Mouse (Mus musculus) limb, embryonic 12.5 days (tissue): ENCODE measurements around the gene Ptpn6. TPM values are rescaled to one million over a fixed set of nuclear protein-coding genes. Genes with fewer than 3 reads are reported as not detected.
A peak's percentile ranks its signal among the peaks of the same experiment; 100 is the strongest.

ENCODE experiments used
- ATAC-seq: fragments of 200-750 bp; cut with Nextera tagmentation; 2 replicates; pipeline ENCODE4 v1.8.0; 2017; ENCODE audit warnings: low read depth, moderate TSS enrichment; ENCODE audit not compliant: insufficient number of reproducible peaks, insufficient read depth, low FRiP score, low TSS enrichment
- H3K27ac ChIP-seq: fragments of 300-500 bp; sonication (generic); 2 replicates; pipeline ENCODE4 v1.5.1; 2016; ENCODE audit warnings: mild to moderate bottlenecking, moderate library complexity
- H3K27me3 ChIP-seq: fragments of 300-500 bp; sonication (generic); 2 replicates; pipeline ENCODE4 v1.6.1; 2016; ENCODE audit warnings: mild to moderate bottlenecking, moderate library complexity
- H3K36me3 ChIP-seq: fragments of 300-500 bp; sonication (generic); 2 replicates; pipeline ENCODE4 v1.6.1; 2016; ENCODE audit warnings: mild to moderate bottlenecking, moderate library complexity
- H3K4me1 ChIP-seq: fragments of 300-500 bp; sonication (generic); replicated peaks from 2 replicates; pipeline ENCODE4 v1.6.1; 2016
- H3K4me2 ChIP-seq: fragments of 300-500 bp; sonication (generic); 2 replicates; pipeline ENCODE4 v1.6.1; 2016; ENCODE audit warnings: mild to moderate bottlenecking, moderate library complexity
- H3K4me3 ChIP-seq: fragments of 300-500 bp; sonication (generic); replicated peaks from 2 replicates; pipeline ENCODE4 v1.5.1; 2016; ENCODE audit warnings: mild to moderate bottlenecking
- H3K9ac ChIP-seq: fragments of 300-500 bp; sonication (generic); replicated peaks from 2 replicates; pipeline ENCODE4 v1.6.1; 2016; ENCODE audit warnings: mild to moderate bottlenecking, moderate library complexity
- H3K9me3 ChIP-seq: fragments of 300-500 bp; sonication (generic); 2 replicates; pipeline ENCODE4 v1.6.1; 2016; ENCODE audit warnings: mild to moderate bottlenecking, moderate library complexity
- WGBS: fragments of 180-500 bp; shearing (Covaris S2); methylation state at CpG from one replicate; pipeline ENCODE4 v1.1.7; 2016; 5-methylcytosine and 5-hydroxymethylcytosine counted together
- polyA plus RNA-seq: library from polyadenylated mRNA; unstranded; fragments of >200 nt; fragmentation: Nextera tagmentation; extraction: Ambion mirVana; gene quantifications from 2 replicates; pipeline ENCODE4 v1.2.1, GENCODE M21; 2016

Ptpn6 gene
- polyA plus RNA-seq: 6.0 and 6.4 TPM in 2 replicates

GRCm38 (mm10) chr6:124738511-124739023, at the start of gene Ptpn6:
Ptpn6 (minus strand) TSS chr6:124738714.
- peak within 1 kb of the TSS; percentile 73; the same call in 1 of the 2 replicates for H3K4me2 ChIP-seq
- no peaks in the 10 kb centered on the region for H3K9me3 ChIP-seq
- peak within 1 kb of the TSS; percentile 57; the same call in 1 of the 2 replicates for H3K4me3 ChIP-seq
- 27% methylated on average over 15 of the region's 15 CpGs for WGBS
- no peak within 1 kb of the TSS; the same call in 1 of the 2 replicates for H3K9ac ChIP-seq
- peak within 1 kb of the TSS; percentile 100 for H3K27ac ChIP-seq
- no peak for ATAC-seq
- H3K27me3 ChIP-seq: no peaks in the 10 kb centered on the region
- H3K4me1 ChIP-seq: peaks cover 25% of the 10 kb centered on the region
- H3K36me3 ChIP-seq: peaks cover 21% of the 10 kb centered on the region

GRCm38 (mm10) chr6:124787722-124788121, 49.2 kb upstream of the Ptpn6 start:
- no peak overlapping the region for H3K4me3 ChIP-seq
- no peak overlapping the region for H3K4me2 ChIP-seq
- WGBS: 75% methylated on average over 10 of the region's 10 CpGs
- no peak overlapping the region for H3K27ac ChIP-seq
- no peaks in the 10 kb centered on the region for H3K36me3 ChIP-seq
- peaks cover under 1% of the 10 kb centered on the region; the same call in 1 of the 2 replicates for H3K4me1 ChIP-seq
- H3K9ac ChIP-seq: no peak overlapping the region
- no peaks in the 10 kb centered on the region for H3K9me3 ChIP-seq
- no peaks in the 10 kb centered on the region for H3K27me3 ChIP-seq
- no peak for ATAC-seq

GRCm38 (mm10) chr6:124786756-124787420, 48.4 kb upstream of the Ptpn6 start:
- Histone ChIP-seq H3K27ac (no peak overlapping the region), H3K4me1 (peaks cover 6% of the 10 kb centered on the region), H3K4me3 (no peak overlapping the region), H3K4me2 (no peak overlapping the region), H3K27me3 (no peaks in the 10 kb centered on the region), H3K36me3 (no peaks in the 10 kb centered on the region), H3K9me3 (no peaks in the 10 kb centered on the region), H3K9ac (no peak overlapping the region)
- no peak for ATAC-seq
- WGBS: 57% methylated on average over 8 of the region's 8 CpGs

GRCm38 (mm10) chr6:124782436-124782835, 43.9 kb upstream of the Ptpn6 start:
- Histone ChIP-seq H3K4me2 (peak overlapping the region; percentile 21; the same call in 1 of the 2 replicates), H3K9ac (no peak overlapping the region), H3K27me3 (peaks cover 15% of the 10 kb centered on the region), H3K4me3 (0 out of 2 replicates have a peak overlapping the region, but pooled peaks have one; percentile 8), H3K9me3 (no peaks in the 10 kb centered on the region), H3K36me3 (no peaks in the 10 kb centered on the region), H3K27ac (peak overlapping the region; percentile 42; the same call in 1 of the 2 replicates), H3K4me1 (peaks cover 14% of the 10 kb centered on the region)
- ATAC-seq: no peak
- 20% methylated on average over 6 of the region's 6 CpGs for WGBS

GRCm38 (mm10) chr6:124780917-124781316, 42.4 kb upstream of the Ptpn6 start:
- peaks cover 14% of the 10 kb centered on the region for H3K4me1 ChIP-seq
- H3K27me3 ChIP-seq: peaks cover 15% of the 10 kb centered on the region
- H3K36me3 ChIP-seq: no peaks in the 10 kb centered on the region
- WGBS: 90% methylated on average over 7 of the region's 7 CpGs
- no peak overlapping the region for H3K4me3 ChIP-seq
- ATAC-seq: no peak
- no peak overlapping the region for H3K9ac ChIP-seq
- no peak overlapping the region for H3K27ac ChIP-seq
- 0 out of 2 replicates have a peak overlapping the region, but pooled peaks have one; percentile 64 for H3K4me2 ChIP-seq
- no peaks in the 10 kb centered on the region for H3K9me3 ChIP-seq

GRCm38 (mm10) chr6:124779984-124780416, 41.5 kb upstream of the Ptpn6 start:
- Histone ChIP-seq H3K4me3 (peak overlapping the region; percentile 41), H3K36me3 (no peaks in the 10 kb centered on the region), H3K9me3 (no peaks in the 10 kb centered on the region), H3K27ac (no peak overlapping the region), H3K27me3 (peaks cover 15% of the 10 kb centered on the region), H3K4me2 (peak overlapping the region; percentile 64), H3K9ac (no peak overlapping the region; the same call in 1 of the 2 replicates), H3K4me1 (peaks cover 14% of the 10 kb centered on the region)
- 6% methylated on average over 10 of the region's 10 CpGs for WGBS
- ATAC-seq: no peak

GRCm38 (mm10) chr6:124779222-124779983, 40.9 kb upstream of the Ptpn6 start, which contains the start of gene Lrrc23:
Lrrc23 (minus strand) TSS chr6:124779727.
- H3K36me3 ChIP-seq: no peaks in the 10 kb centered on the region
- H3K27ac ChIP-seq: 0 out of 2 replicates have a peak within 1 kb of the TSS, but pooled peaks have one; percentile 12
- peak within 1 kb of the TSS; percentile 64 for H3K4me2 ChIP-seq
- no peaks in the 10 kb centered on the region for H3K9me3 ChIP-seq
- peak within 1 kb of the TSS; percentile 41 for H3K4me3 ChIP-seq
- peaks cover 14% of the 10 kb centered on the region for H3K4me1 ChIP-seq
- 4% methylated on average over 23 of the region's 23 CpGs for WGBS
- peak; percentile 54; the same call in 1 of the 2 replicates for ATAC-seq
- no peak within 1 kb of the TSS; the same call in 1 of the 2 replicates for H3K9ac ChIP-seq
- peaks cover 15% of the 10 kb centered on the region for H3K27me3 ChIP-seq

GRCm38 (mm10) chr6:124770511-124770910, 32.0 kb upstream of the Ptpn6 start:
- Histone ChIP-seq H3K4me1 (peaks cover 30% of the 10 kb centered on the region), H3K27me3 (peaks cover 53% of the 10 kb centered on the region), H3K27ac (no peak overlapping the region), H3K4me2 (no peak overlapping the region), H3K36me3 (no peaks in the 10 kb centered on the region), H3K9me3 (no peaks in the 10 kb centered on the region), H3K4me3 (no peak overlapping the region), H3K9ac (no peak overlapping the region)
- ATAC-seq: no peak
- 84% methylated on average over 15 of the region's 15 CpGs for WGBS

- peak overlapping the region; percentile 58 for H3K4me3 ChIP-seq
- H3K4me2 ChIP-seq: peak overlapping the region; percentile 92
- no peaks in the 10 kb centered on the region for H3K36me3 ChIP-seq
- 67% methylated on average over 7 of the region's 7 CpGs for WGBS
- ATAC-seq: no peak
- no peaks in the 10 kb centered on the region for H3K9me3 ChIP-seq
- H3K27me3 ChIP-seq: peaks cover 53% of the 10 kb centered on the region
- H3K9ac ChIP-seq: peak overlapping the region; percentile 72; the same call in 1 of the 2 replicates
- peaks cover 30% of the 10 kb centered on the region for H3K4me1 ChIP-seq
- no peak overlapping the region for H3K27ac ChIP-seq
These were observed 31.5 kb upstream of the Ptpn6 start for GRCm38 (mm10) chr6:124770013-124770412.

- peak within 1 kb of the TSS; percentile 92 for H3K4me2 ChIP-seq
- peaks cover 30% of the 10 kb centered on the region for H3K4me1 ChIP-seq
- H3K27me3 ChIP-seq: peaks cover 53% of the 10 kb centered on the region
- peak within 1 kb of the TSS; percentile 58 for H3K4me3 ChIP-seq
- no peaks in the 10 kb centered on the region for H3K9me3 ChIP-seq
- H3K36me3 ChIP-seq: no peaks in the 10 kb centered on the region
- H3K27ac ChIP-seq: no peak within 1 kb of the TSS
- WGBS: under 1% methylated on average over 54 of the region's 54 CpGs
- H3K9ac ChIP-seq: peak within 1 kb of the TSS; percentile 72
- ATAC-seq: peak; percentile 67; the same call in 1 of the 2 replicates
These were observed 30.7 kb upstream of the Ptpn6 start, which contains the start of gene Eno2 for GRCm38 (mm10) chr6:124769101-124769765. Eno2 (minus strand) TSS chr6:124769673.
